ENCODE assay signal across 18 mouse cellular contexts in genomic region chr12:118410917-118411316, GRCm38 (mm10).
DNase-seq lines count a peak whose midpoint lies in the region; ATAC-seq lines count a peak whose summit lies in the region.
"Had no signal": no experiment of that assay in that cellular context is flagged by ENCODE, and none has a peak within 500 bp of the region (broad histone marks: within the 10 kb centered on the region; RNA-seq: fewer than 3 reads in every experiment).

No protein-coding gene starts in this region.

- peak; percentile 44 for ATAC-seq in activated CD4-positive, CD25-positive, alpha-beta regulatory T cell, adult 4 months
- peak; percentile 65 for ATAC-seq in inflammation-experienced regulatory T-cells, adult 6 months
- ATAC-seq in cerebellum, adult (ENCODE audit: insufficient number of reproducible peaks, low FRiP score, low TSS enrichment), result no peak
- ATAC-seq: forebrain, embryonic 13.5 days; forebrain, embryonic 15.5 days; forebrain, postnatal 0 days; Patski had no signal

- peak; percentile 11 for DNase-seq in CD4-positive, CD25-positive, alpha-beta regulatory T cell, adult 2 months (ENCODE audit: low read depth, low spot score)
- no peak for DNase-seq in adrenal gland, adult 8-10 months
- DNase-seq in adrenal gland, postnatal 36 days, result no peak
- DNase-seq: adrenal gland, adult 2 months; adrenal gland, postnatal 14 days; B cell, adult 2 months; cerebellum, adult 11-12 months; cerebellum, adult 2 months; cerebellum, adult 9-10 months; cerebellum, postnatal 10 days; cerebellum, postnatal 25 days; forebrain, postnatal 0 days had no signal
